Mouse (Mus musculus) left cerebral cortex, adult 9 months (tissue): Measurements from ENCODE around the gene Ccar1.
"Not testable (repeated sequence)": the region's sequence is repeated elsewhere in the genome, so short reads cannot be mapped to it uniquely, and the experiment has no call there.

ENCODE experiments used
- DNase-seq, 2 experiments: peaks; one replicate each; pipeline ENCODE4 v3.0.0; 2022; ENCODE audit warnings: low spot score in 2 of 2

The Ccar1 gene

DNA sequence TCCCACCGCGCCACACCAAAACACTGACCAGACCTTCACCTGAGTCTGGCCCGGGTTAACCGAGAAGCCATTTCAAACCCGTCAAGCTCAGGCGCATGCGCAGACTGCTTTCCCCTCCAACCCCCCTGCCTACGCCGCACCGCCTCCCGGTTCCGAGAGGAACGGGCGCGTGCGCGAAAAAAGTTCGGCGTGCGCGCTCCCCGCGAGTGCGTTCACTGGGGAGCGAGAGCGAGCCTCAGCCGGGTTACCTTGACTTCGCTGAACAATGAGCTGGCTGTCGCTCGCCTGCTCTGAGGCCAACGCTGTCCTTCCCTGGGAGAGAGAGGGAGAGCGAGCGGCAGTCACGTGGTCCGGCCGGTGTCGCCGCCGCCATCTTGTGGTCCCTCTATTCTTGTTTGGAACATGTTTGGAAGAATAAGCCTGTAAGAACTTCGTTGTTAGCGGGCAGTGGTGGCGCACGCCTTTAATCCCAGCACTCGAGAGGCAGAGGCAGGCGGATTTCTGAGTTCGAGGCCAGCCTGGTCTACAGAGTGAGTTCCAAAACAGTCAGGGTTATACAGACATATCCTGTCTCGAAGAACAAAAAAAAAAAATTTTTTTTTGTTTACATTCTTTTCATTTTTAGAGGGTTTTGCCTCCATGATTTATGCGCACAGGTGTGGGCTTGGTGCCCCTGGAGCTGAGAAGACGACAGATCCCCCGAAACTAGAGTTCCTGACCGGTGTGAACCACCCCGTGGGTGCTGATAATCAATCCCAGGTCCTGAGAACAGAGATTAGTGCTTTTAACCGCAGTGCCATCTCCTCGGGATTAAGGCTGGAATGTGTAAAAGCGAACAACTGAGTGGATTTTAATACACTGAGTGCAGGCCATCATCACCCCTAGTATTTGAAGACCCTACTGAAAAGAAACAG lies at the start of gene Ccar1:
Ccar1 (minus strand) TSS at position 110 of the 914 bp plus-strand sequence.
- DNase-seq: peak; percentile 95 to 99

DNA sequence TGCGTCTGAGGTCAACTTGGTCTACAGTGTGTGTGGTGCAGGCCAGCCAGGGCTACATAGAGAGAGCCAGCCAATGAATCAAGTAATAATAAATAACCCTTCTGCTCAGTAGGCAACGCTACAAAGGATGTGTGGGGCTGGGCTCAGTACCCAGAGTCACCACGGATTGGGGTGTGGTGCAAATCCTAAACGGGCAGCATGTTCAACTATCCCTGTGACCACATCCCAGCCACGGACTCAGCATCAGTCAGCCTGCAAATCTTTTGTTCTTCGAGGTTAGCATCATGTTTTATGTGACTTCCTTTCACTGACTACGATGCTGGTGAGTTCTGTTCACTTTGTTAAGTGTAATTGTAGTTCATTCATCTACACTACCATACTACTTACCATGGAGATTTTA lies 48.6 kb upstream of the Ccar1 start:
- DNase-seq: no peak

DNA sequence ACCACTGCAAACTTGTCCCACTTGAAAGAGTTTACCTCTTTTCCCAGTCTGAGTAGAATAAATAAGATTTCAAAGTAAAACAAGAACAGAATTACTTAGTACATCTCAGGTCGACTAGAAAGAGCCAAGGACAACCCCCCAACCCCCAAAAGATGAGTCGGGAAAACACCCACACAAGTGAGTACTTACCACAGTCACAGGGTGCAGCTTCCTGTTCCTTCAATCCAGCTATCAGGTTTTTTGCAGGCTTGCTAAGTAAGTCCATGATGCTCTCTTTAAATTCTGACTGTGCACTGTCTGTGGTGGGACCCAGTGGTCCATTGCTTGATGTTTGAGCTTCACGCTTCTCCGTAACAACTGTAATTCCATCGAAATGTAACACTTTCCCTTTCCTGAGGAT lies 45.9 kb upstream of the Ccar1 start:
- DNase-seq: no peak

DNA sequence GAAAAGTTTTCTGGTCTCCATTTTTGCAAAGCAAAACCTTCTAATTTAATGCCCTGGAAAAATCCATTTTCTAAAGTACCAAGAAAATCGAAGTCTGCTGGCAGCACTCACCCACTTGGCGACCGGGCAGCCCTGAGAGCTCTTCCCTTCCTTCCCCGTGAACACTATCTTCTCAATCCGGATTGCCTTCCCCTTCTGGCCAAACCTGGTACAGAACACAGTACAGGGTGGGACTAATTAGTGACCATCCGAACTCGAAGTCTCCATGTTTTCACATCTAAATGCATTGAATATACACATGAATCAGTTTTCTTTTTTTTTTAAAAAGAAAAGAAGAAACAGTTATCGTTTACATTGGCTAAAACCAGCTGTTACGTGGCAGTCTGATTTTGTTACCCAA lies 40.7 kb upstream of the Ccar1 start:
- DNase-seq: no peak

DNA sequence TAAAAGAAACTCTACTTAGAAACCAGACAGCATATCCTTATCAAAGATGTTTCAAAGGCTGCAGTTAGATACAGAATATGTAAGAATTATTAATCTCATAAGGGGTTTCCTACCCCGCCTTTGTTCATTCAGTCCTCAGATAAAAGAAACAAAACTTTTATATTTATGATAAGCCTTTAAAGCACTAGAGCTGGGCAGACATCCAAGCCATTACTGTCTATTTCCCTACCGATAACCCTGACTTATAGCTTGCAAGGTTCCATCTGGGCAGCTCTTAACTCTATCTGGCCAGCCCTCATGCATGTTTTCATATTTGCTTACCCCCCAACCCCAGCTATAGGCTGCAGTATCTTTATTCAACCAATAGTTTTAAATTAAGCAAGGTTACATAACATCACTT lies 39.5 kb upstream of the Ccar1 start:
- DNase-seq: no peak

DNA sequence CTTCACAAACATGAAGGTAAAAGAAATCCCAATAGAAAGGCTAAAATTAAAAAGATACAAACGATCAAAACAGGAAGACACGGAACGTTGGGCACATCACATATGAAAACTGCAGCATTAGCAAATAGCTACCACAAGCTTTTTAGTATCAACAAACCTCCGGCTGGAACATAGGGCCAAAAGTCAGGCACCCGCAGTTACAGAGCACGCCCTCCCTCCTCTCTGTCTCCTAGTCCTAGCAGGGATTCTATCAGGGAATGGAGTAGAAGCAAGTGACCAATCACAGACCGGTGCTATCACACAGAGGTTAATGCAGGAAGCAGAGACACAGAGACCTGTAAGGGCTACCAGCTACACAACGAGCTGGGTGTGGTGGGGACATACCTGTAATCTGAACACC lies 32.4 kb upstream of the Ccar1 start:
- no peak for DNase-seq

GRCm38 (mm10) chr10:62823431-62823830 lies 31.3 kb upstream of the Ccar1 start:
- DNase-seq: no peak

- DNase-seq: no peak
These were observed 17.9 kb upstream of the Ccar1 start for GRCm38 (mm10) chr10:62810010-62810409.

- DNase-seq: no peak
These were observed 16.7 kb upstream of the Ccar1 start for GRCm38 (mm10) chr10:62808766-62809165.

DNA sequence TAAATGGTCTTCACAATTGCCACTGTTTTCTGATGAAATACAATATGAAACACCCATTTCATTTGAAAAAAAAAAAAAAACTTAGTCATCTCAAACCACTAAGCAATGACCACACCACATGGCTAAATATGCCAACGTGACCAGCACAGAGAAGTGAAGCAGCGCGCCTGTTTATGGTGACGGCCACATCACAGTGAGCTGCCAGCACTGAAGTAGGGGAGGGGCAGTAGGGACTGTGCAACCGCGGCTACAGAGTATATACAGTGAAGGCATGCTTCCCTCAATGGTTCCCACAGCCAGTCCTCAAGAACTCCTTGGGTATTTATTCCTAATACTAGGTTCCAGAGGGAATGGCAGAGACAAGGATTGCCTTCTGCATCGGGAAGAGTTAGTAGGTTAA lies 16.2 kb upstream of the Ccar1 start:
- DNase-seq: no peak

DNA sequence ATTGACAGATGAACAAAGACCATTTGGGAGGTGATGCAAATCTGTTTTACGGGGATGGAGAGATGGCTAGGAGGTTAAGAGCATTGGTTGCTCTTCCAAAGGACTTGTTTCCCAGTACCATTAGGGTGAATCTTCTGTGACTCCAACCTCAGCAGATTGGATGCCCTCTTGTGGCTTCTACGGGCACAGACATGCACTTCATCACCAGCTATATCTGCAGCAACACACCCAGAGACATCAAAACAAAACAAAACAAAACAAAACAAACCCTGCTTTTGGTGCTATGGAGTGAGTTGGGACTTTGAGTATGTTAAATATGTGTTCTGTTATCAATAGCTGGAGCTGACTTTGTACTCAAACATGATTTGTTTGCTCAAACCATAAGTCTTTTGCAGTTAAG lies 12.0 kb upstream of the Ccar1 start:
- no peak for DNase-seq

- no peak for DNase-seq
These were observed 11.2 kb upstream of the Ccar1 start for GRCm38 (mm10) chr10:62803296-62803695.

- no peak for DNase-seq
These were observed 2.1 kb upstream of the Ccar1 start for GRCm38 (mm10) chr10:62794221-62794620.

DNA sequence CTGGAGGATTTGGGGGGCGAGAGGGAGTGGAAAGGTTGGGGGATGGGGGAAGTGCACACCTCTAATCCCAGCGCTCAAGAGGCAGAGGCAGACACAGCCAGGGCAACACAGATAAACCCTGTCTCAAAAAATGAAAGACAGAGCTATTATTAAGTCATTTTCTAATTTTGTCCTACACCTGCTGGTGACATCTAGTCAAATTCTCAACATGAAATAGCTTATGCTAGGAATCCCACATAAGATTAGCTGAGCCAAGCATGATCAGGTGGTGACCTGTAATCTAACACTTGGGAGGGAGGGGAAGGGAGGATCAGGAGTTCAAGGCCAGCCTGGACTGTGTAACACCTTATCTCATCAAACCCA lies 986 bp upstream of the Ccar1 start:
- peak in 1 of 2 experiments; percentile 9 for DNase-seq

DNA sequence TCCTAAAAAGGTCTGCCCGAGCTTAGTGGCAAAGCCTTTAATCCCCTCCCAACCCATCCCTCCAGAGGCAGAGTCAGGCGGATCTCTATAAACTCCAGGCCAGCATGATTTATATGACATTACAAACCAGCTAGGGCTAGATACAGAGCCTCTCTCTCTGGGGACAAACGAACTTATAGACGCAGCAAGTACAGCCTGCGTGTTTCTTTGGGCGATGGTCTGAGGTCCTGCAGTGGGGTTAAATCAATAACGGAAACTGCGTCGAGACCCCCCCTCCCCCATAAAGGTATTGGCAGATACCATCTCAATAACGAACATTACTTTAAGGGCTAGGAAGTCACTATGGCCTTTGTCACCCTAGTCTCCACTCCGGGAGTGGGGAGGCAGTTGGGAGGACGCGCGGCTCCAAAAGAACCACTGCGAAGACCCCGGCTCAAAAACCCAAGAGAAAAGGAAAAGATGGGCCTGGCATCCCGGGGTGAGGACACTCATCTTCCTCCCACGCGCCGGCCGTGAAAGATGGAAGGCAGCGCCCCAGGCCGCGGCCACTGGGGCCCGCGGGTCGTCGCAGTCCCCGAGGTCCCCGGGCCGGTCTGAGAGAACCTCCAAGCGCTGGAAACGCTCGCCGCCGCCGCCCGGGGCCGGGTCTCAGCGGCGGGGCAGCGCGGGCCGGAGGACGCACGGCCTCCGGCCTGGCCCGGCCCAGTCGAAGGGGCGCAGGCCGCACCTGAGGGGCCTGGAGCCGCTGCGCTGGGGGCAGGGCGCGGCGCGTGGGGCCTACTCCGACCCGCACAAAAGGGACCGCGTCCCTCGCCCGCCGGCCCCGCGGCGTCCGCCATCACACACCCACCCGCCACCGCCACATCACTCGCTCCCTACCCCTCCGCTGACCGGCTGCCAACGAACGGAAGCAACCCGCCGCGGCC lies 572 bp downstream of the Ccar1 start:
- peak in 1 of 2 experiments; percentile 26 for DNase-seq

- not testable (repeated sequence) for DNase-seq
These were observed 10.3 kb downstream of the Ccar1 start for GRCm38 (mm10) chr10:62781776-62782175.

DNA sequence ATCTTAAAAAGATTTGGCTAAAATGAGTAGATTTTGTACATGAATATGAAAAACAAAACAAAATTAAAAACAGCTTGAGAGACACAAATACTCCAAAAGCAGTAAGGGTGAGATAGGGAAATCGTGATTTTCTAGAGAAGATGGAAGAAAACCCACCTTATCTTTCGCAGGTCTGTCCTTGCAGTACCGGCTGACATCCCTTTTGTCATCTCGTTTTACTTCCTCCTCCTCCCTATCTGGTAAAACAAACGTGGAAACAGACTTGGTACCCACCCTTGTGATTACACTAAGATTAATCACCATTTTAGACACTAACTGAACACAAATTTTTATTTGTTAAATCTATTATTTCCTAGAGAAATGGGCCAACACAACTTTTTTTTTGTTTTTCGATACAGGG lies 41.3 kb downstream of the Ccar1 start:
- no peak for DNase-seq

- DNase-seq: peak in 1 of 2 experiments; percentile 22
These were observed 51.9 kb downstream of the Ccar1 start for GRCm38 (mm10) chr10:62739961-62740737.

- DNase-seq: no peak
These were observed 55.0 kb downstream of the Ccar1 start for GRCm38 (mm10) chr10:62736965-62737688.

DNA sequence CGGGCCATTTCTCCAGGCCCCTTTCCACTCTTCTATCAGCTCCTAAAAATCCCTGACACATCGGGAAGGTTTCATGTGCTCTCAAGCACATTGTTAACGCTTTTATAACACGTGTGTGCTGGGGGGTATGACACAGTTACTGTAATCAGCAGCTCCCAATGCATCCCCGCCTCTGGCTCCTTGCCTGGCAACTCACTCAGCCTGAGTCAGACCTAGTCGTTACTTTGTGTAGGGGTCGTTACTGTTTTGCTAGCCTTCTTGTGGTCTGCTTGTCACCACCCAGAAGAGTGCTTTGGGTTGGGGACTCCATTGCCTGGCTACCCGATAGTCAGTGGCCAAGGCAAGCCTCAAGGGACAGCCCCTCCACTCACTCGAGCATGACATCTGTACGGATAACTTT lies 61.3 kb downstream of the Ccar1 start:
- DNase-seq: no peak
